Mouse (Mus musculus): Measurements from ENCODE around the gene Zfp688.
"Not testable (repeated sequence)": the region's sequence is repeated elsewhere in the genome, so short reads cannot be mapped to it uniquely, and the experiment has no call there.

The Zfp688 gene

DNA sequence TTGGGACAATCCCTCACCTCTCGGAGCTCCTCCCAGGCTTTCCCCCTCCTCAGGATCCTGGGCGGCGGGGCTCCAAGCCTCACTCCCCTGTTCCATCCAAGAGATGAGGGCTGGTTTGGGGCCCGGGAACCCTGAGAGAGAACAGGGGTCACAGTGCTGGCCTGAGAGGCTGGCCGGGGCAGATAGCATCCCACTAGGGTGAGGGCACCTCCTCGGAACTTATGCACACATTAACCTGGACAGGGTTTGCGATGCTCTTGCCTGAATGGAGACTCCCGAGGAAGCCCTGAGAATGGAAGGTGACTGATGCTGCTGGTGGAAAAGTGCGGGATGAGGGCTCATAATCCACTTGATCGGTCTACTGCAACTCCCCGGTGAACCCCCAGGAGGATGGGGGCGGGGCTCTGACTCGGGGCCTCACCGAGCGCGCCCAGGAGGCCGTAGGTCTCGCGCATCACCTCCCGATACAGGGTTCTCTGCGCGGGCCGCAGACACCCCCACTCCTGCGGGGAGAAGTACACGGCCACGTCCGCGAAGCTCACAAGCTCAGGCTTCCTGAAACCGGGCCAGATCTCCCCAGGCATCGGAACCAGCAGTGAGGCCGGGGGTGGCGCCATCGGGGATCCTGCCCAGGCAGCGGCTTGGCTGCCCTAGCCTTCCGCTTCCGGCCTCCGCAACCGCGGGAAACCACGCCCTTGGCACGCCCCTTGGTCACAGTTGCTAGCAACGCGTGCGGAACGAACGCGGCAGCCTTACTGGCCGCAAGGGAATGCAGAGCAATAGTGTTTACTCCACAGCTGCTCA lies at the start of gene Zfp688:
TSS of gene Zfp688 (minus strand) at position 681 of the 804 bp plus-strand sequence.
- peak; percentile 90 to 93 for DNase-seq

GRCm38 (mm10) chr7:127471646-127472010 lies 49.8 kb upstream of the Zfp688 start:
- peak; percentile 48 to 56 for DNase-seq

GRCm38 (mm10) chr7:127470743-127471645 lies 49.1 kb upstream of the Zfp688 start:
- DNase-seq: peak; percentile 87 to 92

DNA sequence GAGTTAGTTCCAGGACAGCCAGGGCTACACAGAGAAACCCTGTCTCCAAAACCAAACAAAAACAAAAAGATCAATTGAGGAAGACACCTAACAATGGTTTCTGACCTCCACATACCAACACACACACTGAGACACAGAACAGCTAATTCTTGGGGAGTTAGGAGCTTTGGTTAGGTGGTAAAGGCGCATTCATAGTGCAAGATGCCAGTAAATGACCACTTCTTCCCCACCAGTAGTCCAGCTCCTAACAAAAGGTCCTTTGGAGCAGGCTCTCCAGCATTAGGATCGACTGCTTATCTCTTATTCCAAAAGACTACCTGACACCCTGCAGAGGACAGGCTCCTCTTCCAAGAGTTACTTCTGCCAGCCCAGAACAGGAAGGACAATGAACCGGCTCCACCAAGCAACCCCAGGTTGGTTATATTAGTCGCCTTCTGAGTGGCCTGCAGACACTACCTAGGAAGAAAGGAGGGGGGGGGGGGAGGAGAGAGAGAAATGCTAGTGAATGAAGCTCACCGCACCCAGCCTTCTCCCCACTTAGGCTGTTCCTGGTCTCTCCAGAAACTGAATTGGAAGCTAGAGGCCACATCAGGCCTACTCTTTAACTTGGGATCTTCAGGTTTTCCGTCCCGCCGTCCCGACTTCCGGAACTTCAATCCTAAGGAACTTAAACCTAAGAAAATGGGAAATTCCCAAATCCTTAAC lies 48.3 kb upstream of the Zfp688 start:
- no peak for DNase-seq

- DNase-seq: no peak
These were observed 44.7 kb upstream of the Zfp688 start for GRCm38 (mm10) chr7:127466606-127467005.

DNA sequence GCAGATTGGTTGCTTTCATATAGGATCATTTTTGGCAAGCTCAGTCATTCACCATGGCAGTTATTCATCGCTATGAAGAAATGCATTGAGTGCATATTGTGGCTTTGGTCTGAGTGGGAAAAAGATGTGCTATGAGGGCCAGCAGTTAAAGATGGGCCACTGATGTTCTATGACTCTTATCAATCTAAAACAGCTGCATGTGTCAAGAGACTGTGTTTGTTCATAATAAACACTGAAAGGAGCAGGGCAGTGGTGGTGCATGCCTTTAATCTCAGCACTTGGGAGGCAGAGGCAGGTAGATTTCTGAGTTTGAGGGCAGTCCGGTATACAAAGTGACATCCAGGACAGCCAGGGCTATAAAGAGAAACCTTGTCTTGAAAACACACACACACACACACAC lies 43.8 kb upstream of the Zfp688 start:
- not testable (repeated sequence) for DNase-seq

DNA sequence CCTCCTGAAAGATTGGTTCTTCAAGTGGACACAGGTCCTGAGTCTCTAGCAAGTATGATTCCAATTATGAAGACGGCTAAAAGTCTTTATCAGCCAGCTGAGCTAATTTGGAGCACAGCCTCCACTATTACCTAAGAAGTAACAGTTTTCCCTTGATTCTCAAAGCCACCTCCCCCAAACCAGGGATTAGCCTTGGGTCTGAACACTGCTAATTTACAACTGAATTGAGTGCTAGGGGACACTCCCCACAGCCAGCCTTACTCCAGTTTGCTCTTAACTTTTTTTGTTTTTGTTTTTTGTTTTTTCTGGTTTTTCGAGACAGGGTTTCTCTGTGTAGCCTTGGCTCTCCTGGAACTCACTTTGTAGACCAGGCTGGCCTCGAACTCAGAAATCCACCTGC lies 43.3 kb upstream of the Zfp688 start:
- DNase-seq: no peak

- not testable (repeated sequence) for DNase-seq
These were observed 37.4 kb upstream of the Zfp688 start, which contains the start of gene Prr14 for GRCm38 (mm10) chr7:127459311-127459710. Gene Prr14 (plus strand): TSS chr7:127459611.

- DNase-seq: not testable (repeated sequence)
These were observed 36.7 kb upstream of the Zfp688 start for GRCm38 (mm10) chr7:127458371-127459122.

DNA sequence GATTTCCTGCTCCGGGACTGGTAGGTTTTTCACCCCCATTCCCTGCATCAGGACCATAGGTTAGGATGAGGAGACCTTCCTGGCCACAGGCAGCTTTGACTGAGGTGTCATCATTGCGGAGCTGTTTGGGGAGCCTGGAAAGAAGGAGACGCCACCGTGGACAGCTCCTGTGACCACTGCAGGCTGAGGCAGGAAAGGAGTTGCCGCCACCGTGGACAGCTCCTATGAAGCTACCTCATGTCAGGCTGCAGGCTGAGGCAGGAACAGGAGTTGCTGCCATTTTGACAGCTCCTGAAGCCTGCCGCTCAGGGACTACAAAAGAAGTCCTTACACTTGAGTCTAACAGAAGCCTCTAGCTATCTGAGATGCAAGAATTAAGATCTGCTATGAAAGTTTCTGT lies 33.0 kb upstream of the Zfp688 start:
- no peak for DNase-seq

- no peak for DNase-seq
These were observed 31.2 kb upstream of the Zfp688 start for GRCm38 (mm10) chr7:127453056-127453455.

GRCm38 (mm10) chr7:127449966-127450365 lies 28.1 kb upstream of the Zfp688 start:
- no peak for DNase-seq

DNA sequence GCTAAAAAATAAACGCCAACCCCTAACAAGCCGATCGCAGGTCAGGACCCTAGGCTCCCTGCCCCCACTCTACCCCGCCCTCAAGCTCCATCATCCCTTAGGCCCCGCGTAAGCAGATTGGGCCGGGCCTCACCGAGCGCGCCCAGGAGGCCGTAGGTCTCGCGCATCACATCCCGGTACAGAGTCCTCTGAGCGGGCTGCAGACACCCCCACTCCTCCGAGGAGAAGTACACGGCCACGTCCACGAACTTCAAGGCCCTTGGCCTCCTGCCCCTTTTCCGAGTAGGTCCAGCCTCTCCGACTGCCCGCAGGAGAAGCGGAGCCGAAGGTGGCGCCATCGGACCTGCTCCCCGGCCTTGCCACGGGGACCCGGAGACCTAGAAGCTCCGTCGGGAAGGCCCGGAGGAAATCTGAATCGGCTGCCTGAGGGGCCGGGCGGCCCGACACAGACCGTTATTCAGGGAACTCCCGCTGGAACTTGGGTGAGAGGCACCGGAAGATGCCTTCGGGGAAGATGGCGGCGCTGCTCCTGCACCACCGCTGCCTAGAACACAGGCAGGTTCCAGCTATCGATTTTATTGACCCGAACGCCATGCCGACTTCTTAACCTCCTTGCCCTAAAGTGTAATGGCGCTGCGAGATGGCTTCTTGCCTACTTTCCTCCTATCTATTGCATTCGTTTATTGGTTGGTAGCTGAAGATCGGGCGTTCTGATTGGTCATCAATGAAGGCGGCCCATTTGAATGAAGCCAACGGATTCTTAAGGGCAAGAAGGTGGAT lies 26.8 kb upstream of the Zfp688 start, which contains the start of gene Zfp689:
TSS of gene Zfp689 (minus strand) at position 638 of the 780 bp plus-strand sequence.
- peak; percentile 78 to 93 for DNase-seq

GRCm38 (mm10) chr7:127443976-127444375 lies 22.1 kb upstream of the Zfp688 start:
- no peak for DNase-seq

DNA sequence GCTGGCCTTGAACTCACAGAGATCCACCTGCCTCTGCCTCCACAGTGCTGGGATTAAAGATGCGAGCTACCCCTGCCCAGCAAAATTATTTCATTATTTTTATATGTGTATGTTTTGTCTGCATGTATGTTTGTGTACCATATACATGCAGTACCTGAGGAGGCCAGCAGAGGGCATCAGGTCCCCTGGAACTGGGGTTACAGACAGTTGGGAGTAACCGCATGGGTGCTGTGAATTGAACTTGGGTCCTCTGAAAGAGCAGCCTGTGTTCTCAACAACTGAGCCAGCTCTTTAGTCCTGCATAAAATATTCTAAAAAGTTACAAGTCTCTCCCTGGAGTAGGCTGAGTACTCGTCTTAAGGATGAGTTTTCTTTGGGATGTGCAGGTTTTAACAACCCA lies 15.9 kb upstream of the Zfp688 start:
- no peak for DNase-seq

DNA sequence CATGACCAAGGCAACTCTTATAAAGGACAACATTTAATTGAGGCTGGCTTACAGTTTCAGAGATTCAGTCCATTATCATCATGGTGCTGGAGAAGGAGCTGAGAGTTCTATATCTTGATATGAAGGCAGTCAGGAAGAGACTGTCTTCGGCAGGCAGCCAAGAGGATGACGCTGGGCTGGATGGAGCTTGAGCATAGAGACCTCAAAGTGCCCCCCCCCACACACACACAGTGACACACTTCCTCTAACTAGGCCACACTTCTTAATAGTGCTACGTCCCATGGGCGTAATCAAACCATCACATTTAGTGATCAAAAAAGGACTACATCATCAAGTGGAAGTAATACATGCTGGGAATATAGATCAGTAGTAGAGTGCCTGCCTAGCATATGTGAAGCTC lies 13.3 kb upstream of the Zfp688 start:
- no peak for DNase-seq

- DNase-seq: no peak
These were observed 4.5 kb upstream of the Zfp688 start for GRCm38 (mm10) chr7:127426354-127426753.

DNA sequence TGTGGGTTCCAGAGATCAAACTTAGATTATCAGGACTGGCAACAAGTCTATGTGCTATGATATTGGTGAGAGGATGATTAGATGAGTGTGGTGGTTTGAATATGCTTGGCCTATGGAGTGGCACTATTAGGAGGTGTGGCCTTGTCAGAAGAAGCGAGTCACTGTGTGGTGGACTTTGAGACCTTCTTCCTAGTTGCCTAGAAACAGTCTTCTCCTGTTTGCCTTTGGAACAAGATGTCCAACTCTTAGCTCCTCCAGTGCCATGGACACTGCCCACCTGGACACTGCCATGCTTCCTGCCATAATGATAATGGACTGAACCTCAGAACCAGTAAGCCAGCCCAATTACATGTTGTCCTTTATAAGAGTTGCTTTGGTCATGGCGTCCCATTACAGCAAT lies 4.0 kb upstream of the Zfp688 start:
- DNase-seq: no peak

- DNase-seq: no peak
These were observed 3.4 kb upstream of the Zfp688 start for GRCm38 (mm10) chr7:127425291-127425690.

DNA sequence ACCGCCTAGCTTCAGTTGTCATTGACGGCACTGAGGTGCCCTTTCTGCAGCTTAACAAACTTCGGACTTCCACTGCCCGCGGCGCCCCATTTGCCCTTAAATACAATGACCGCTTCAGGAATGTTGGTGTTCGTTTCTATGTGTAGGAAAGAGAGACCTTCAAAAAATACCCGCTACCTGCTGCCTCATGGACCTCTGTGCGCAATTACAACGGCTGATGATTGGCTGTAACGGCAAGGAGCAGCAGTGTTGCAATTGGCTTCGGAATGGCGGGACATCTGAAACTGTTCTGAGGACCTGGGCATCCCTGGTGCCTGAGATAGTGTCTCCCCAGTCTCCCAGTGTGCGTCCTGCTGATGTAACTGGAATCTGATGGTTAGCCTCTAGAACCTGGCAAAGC lies 379 bp upstream of the Zfp688 start:
- DNase-seq: no peak

- no peak for DNase-seq
These were observed 10.4 kb downstream of the Zfp688 start for GRCm38 (mm10) chr7:127411418-127411817.
